Mouse (Mus musculus): Measurements from ENCODE around the gene Eya4.

The Eya4 gene

DNA sequence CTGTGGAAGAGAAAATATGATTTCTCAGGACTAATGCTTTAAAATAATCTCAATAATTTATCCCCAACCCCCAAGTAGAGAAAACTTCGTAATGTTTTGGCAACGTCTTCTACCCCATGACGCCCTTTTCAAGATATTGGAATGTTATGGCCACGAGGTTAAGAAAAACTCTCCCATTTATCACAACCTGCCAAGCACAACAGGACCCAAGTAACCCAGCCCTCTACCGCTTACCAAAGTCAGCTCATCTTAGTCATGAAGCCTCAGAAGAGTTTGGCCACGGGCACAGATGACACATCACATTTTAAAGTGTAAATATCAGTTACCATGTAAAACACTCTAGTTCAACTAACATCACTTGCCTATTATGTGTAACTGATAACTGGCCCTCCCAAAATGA lies 117.2 kb downstream of the Eya4 start:
- peak; percentile 57 for DNase-seq (ENCODE audit: low read depth, low spot score)

DNA sequence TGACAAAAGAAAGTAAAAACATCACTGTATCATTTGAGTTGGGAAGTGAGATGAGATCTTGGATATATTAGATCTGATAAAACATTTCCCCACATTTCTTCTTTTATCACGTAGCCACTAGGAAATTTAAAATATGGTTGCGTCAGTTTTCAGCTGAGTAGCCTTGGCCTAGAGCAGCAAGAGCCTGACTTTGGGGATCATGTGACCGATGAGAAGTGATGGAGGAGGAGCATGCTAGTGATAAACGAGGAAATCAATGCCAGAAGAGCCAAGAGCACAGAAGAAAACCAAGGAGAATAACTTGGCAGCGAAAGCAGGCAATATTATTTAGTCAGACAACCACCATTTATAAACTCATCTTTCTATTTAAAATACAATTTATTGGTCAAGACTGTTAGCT lies 119.7 kb downstream of the Eya4 start:
- DNase-seq (ENCODE audit: low read depth, low spot score), result peak; percentile 25

DNA sequence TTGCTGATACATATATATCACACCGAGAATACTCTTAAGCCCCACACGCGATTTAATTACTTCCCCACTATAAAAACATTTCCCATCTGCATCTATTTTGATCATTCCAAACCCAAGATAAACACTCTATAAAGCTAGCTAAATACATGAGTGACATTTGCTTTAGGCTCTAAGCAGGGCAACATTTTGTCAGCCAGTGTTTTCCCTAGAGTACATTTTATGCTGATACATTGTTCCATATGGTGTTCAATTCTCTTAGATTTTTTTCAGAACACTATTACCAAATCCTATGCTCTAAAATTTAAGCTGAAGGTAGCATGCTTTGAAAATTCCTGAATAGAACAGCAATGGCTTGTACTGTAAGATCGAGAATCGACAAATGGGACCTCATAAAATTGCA lies 127.2 kb downstream of the Eya4 start:
- no peak for DNase-seq (ENCODE audit: low read depth, low spot score)

DNA sequence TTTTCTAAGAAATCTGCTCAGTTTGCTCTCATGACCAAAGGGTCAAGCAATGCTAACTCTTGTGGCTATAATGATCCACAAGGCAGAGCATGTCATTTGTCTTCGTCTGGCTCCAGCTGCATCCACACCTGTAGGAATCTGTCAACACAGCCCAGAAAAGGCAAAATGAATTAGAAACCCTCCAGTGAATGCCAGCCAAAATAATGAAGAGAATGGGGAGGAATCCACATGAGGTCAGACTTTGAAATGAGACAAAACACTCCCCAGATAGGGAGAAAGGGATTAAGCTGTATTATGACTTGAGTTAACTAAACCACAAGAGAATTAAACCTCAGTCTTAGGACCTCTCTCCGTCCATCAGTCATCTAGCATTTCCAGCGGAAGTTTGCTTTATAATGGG lies 130.2 kb downstream of the Eya4 start:
- no peak for DNase-seq (ENCODE audit: low read depth, low spot score)

DNA sequence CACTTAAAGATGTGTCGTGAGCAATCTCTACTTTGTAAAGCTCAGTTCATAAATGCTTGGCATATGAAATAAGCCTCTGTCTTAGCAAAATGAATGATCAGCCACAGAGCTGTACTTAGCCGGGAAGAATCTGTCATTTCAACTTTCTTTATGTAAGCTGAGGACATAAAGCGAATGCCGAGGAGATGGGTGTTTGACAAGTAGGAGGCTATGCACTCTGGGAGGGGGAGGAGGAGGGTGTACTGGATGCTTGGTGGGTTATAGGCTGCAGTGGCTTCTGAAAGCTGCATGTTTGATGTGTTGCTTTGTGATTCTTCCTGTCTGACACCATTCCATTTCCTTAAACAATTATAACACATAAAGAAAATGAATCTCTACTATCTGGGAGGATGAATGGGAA lies 133.8 kb downstream of the Eya4 start:
- no peak for DNase-seq (ENCODE audit: low read depth, low spot score)

DNA sequence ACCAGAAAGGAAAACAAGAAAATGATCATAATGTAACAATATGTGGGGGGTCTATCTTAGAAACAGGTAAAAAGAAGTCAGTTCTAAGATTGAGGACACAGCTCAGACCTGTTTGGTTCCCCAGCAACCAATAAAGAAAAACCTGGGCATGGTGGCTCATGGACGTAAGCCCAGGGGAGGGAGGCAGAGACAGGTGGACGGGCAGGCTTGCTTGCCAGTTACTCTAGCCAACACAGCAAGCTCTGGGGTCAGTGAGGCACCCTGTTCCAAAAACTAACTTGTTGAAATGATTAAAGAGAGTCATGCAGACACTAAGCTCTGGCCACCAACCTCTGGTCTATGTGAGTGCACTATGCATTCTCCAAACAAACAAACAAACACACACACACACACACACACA lies 139.2 kb downstream of the Eya4 start:
- peak; percentile 86 for DNase-seq (ENCODE audit: low read depth, low spot score)

DNA sequence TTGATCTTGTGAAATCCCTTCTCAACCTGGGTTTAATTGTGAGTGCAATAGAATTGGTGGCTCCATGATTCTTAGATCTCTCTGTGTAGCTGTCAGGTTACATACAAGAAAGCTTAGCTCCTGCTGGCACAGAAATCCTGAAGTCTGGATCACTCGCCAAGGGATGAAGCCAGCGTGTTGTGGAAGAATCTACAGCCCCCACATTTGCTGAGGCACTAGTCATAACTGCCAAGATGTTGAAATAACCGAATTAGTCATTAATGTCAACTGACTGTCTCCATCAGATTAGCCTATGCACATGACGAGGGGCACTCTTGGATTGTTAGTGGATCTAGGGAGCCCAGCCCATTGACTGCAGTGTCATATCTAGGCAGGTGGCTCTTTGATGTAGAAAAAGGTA lies 146.7 kb downstream of the Eya4 start:
- no peak for DNase-seq (ENCODE audit: low read depth, low spot score)

DNA sequence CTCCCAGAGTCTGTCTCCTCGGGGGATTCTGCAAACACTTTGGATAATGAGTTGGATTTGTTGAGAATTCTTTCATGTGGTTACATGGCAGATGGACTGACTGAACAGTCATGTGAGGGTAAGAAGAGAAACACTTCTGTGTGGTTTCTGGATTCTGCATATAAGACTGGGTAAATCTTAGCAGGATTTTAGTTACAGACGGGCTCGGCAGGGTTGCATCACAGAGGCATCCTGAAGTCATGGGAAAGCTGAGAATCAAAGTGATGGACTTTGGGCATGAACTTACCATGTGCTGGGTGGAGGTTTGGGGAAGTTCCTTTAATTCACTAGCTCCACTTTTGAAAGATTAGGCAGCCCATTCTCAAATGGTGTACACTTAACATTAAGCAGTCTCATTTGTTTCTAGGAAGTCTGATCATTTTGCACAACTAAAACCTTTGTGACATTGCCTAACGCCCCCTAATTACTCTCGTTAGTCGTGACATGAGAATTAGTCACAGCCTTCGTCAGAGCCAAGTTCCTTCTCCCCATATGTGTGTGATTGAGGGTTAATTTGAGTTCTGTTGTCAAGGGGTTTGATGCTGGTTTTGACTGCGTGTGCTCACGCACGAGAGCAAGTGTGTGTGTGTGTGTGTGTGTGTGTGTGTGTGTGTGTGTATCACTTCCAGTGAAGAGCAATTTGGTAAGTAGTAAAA lies 147.3 kb downstream of the Eya4 start:
- DNase-seq (ENCODE audit: low read depth, low spot score), result no peak

DNA sequence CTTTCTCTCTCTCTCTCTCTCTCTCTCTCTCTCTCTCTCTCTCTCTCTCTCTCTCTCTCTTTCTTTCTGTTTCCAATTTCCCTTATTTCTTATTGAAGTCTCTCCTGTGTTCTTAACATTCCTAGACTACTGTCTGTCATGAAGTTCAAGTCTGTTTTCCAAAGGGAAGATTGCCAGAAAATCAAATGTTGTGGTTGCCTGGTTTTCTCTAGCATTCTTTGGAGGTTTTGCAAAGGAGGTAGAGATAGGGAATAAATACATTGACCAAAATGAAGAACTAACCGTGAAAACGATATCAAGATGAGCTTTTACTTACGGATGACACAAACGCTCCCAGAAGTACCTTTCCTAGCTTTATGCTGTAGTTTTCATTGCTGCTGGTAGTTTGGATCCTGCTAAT lies 148.0 kb downstream of the Eya4 start:
- no peak for DNase-seq (ENCODE audit: low read depth, low spot score)

DNA sequence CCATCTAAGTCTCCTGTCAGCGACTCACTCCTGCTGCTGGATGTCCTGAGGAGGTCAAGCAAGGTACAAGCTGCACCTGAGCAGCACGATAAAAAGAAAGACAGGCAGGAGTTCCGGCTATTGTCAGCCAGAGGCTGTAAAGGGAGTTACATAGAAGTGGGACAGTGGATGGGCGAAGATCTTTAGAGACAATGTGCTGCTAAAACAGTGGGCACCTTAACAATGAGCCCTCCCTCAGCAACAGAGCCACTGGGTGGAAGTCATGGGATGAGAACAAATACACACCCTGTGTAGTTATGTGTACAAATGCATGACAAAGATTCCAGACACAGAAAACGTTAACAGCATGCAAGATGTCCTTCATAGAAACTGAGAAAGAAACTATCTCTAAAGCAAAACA lies 152.3 kb downstream of the Eya4 start:
- DNase-seq (ENCODE audit: low read depth, low spot score), result no peak

DNA sequence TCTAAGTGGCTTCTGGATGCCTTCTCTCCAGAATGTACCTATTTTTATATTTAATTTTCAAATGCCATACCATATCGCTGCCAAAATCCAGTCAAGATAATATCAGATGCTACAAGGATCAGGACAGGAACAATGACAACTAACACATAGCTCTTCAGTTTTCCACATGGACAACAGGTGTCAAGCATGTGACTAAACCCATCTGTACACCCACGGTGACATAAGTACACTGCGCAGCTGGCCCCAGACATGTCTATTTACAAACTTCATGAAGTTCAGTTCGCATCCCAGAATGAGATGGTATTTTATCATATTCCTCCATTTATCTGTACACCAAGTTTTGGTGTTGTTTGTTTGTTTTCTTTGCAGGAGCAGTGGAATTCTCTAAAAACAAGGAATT lies 154.2 kb downstream of the Eya4 start:
- DNase-seq (ENCODE audit: low read depth, low spot score), result no peak

DNA sequence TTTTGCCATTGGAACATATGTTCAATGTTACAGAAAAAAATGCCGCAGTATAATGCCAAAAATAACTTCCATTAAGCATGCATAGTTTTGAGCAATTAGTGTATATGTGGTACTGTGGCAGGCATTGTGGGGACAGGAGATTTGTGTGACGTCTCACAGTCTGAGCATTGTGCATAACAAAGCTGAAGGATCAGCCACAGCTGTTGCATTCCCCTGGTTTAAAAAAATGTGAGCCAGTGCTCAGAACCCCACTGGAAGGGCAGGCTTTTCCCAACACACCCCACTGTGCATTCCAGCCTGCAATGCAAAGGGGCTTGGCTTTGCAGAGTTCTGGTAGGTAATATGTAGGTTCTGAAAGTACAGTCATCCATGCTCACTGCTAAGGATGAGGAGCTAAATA lies 155.2 kb downstream of the Eya4 start:
- no peak for DNase-seq (ENCODE audit: low read depth, low spot score)

DNA sequence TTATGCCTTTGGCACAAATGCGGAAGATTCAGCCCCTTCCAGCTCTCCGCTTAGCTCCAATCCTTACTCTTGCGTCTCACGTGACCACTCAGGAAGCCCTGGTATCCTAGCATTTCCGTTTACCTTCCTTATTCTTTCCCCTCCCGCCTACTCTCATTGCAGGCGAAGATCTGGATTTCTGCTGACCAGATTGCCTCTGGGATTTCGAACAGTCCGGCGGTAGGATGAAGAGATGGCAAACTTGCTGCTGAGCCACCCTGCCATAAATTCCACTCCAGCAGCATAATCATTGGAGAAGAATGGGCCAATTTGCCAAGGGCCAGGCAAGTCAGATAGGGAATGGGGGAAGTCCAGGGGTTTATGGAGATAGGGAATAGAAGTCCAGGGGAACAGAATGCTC lies 160.8 kb downstream of the Eya4 start:
- no peak for DNase-seq (ENCODE audit: low read depth, low spot score)

DNA sequence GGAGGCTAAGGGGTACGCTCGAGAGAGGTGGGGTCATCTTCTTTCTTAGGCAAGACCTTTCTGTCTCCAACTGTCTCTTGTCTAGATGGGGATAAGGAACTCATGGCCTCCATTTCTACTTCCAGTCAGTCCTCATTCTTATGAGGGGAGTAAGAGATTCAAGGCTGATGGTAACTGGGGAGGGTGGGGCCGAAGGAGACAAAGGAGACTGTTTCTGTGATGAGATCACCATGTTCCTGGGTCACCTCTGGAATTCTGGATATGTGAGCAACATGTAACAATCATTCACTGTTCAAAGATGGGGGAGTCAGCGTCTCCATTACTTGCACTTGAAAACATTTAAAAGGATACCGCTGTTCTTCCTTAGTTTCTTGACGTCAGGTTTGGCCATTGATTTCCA lies 165.2 kb downstream of the Eya4 start:
- no peak for DNase-seq (ENCODE audit: low read depth, low spot score)

DNA sequence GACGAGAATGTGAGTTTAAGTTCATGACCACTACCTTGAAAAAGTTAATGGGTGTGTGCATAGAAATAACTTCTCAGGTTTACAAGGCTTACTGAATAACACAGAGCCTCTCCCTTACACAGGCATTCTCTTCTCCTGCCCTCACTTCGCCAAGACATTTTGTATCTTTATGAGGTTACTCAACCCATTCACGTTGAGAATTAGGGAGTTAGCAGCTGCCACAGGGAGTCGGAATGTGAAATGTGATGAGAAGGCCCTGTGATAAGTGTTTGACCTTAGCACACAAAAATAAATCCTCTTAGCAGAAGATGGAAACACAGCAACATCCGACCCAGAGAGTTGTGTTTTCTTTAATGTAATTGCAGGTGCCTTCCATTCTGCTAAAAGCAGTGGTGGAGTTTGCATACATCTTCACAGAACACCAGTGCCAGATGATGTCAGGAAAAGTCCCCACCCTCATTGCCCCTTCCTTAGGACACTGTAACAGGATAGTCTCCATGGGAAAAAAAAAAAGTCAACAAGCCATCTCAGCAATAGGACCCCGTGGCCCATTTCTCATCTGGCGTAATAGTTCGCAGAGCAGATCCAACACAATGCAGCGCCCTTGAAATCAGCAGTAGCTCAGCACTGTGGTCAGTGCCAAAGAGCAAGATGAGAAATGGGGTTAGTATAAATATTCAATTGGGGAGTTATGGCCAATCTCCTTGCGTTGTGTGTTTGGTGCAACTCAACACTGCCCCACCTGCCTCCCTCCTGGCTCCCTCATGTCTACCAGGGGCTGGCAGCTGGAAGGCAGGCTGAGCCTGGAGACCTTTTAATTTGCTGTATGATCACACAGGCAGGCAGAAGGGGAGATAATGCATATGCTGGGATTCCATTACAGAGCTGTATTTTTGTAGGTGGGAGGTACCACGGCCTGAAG lies 168.8 kb downstream of the Eya4 start:
- peak; percentile 78 for DNase-seq (ENCODE audit: low read depth, low spot score)

DNA sequence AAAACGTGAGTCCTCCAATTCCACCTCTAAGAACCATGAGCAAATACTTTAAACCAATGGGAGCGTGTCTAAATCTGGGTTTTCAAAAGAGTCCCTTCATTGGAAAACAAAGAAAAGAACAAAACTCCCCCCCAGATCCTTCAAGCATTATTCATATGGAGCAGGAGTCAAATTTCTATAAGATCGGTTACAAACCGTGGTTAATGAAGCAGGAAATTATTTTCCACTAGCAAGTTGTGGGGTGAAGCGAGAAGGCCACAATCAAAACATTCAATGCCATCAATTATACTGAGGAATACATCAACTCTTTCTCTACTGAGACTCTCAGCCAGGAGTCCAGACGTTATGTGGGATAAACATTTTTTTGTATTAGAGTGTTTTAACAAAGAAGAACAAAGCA lies 171.3 kb downstream of the Eya4 start:
- DNase-seq (ENCODE audit: low read depth, low spot score), result no peak

DNA sequence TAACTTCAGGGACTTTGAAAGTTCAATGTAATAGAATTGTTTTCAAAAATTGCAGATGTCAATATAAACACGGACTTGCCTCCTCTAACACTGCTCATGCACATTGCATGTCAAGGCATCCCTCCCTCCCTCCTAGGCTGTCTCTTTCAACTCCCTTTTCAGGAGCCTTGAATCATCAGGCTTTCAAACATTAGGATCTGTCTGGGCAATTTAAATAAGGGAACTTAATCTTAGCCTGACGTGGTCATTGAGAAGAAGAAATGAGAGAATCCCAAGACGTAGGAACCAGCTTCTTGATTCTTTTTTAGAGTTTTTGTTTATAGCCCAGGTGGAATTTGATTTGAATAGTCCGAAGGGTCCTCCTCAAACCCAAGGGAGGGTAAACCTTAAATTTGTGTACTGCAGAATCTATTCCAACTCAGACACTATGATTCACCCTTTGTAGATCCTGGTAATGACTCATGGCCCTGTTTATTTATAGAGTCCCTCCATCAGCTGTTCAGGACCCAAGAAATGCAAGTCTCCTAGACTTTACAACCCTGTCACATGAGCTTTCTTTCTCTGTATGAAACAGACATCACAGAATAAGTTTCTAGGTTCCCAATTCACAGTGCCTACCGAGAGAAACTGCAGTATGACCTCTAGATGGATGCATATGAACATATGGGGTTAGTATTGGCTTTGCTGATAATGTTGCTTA lies 173.1 kb downstream of the Eya4 start:
- DNase-seq (ENCODE audit: low read depth, low spot score), result peak; percentile 57

DNA sequence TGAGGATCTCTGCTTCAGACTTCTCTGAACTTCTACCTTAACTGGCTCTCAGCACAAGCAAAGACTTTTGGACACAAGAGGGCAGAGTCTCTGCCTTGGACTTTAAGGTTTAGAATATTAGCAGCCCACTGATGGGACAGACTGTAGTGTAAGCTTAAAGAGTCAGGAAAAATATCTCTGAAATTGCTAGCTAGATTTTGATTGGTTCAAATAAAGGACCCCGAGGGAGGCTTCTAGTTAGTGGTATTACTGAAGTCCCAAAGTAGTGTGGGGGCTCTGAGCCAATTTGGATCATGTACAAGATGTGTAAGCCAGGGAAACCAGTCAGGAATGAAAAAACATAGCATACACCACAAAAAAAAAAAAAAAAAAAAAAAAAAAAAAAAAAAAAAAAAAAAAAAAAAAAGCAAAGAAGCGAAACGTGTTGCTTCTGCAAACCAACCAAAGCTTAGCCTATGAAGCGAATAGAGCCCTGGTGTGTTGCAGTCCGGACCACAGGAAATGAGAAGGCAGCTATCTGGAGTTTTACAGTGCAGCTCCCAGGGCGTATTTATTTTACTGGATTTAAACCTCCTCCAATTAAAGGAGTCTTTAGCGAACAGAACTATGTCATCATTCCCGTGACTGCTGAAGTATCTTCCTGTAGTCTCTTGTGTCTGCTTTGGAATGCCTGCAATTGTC lies 173.8 kb downstream of the Eya4 start:
- DNase-seq (ENCODE audit: low read depth, low spot score), result peak; percentile 39

DNA sequence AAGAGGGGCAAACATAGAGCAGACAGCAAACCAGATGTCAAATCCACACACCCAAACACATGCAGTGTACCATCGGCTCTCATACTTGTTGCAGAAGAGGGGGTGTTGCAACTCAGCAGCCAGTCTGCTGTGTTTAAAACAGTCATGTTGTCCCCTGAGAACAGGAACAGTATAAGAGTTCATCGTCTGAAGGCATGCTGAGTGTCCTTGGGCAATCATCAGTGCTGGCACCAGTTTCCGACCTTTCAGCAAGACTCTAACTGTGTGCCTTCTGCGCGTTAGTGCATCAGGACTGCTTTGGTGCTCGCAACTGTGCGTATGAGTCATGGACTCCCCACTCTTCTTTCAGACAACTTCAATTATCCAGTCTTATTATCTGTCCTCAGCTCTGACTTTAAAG lies 179.0 kb downstream of the Eya4 start:
- no peak for DNase-seq (ENCODE audit: low read depth, low spot score)

DNA sequence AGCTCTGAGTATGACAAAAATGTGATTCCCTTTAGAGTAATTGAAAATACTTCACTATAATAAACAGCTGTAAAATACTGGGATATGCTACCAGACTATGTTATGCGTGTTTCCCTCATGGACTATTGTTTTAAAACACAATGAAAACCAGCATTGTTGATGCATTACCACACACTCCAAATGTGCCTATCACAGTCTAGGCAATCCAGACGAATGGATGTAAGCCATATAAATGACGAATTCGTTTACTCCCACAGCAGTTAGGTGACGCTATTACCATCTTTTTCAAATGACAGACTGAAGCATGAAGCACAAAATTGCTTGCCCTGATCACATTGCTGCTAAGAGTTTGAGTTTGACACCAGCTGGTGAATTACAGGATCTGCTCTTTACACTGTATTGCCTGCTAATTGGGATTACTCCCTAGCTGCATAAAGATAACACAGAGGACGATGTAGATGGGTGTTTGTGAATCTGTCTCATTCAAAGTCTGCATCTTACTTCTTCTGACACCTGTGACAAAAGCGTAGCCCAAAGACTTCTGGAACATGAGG lies 185.4 kb downstream of the Eya4 start:
- no peak for DNase-seq (ENCODE audit: low read depth, low spot score)

DNA sequence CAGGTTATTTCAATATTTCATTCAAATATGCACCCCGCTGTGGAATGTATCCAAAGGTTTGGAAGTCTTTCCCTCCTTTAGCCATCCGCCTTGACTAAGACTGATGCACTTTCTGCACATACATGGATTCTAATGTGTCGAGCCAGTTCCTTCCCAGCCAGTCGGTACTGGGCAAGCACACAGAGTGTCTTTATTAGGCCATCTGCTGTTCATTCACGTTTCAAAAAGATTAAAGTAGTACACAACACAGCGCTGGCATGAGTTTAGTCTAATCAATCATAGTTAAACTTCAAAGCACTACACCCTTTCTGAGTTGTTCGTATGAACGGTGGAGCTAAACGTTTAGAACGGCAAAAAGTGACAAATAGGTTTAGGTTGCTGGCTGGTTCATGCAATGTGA lies 190.7 kb downstream of the Eya4 start:
- no peak for DNase-seq (ENCODE audit: low read depth, low spot score)

DNA sequence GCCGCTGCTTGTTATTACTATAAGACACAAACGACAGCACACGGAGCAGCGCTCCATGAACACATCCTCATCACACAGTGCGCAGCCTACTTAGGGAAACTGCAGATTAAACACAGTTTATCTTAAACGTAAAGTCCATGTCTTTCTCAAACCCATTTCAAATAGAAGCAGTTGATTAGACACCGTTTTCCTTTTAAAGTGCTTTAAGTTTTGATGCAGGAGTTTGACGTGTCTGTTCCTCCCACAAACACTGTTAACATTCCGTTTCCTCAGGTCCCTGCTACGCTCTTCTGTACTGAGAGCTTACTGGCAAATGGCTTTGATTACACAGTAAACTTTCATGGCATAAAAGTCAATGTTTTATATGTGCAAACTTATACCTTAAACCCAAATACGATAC lies 191.4 kb downstream of the Eya4 start:
- DNase-seq (ENCODE audit: low read depth, low spot score), result no peak
